Comparison of ENCODE assay signal across 10 mouse cellular contexts in genomic region chr17:50438960-50439359, GRCm38 (mm10).
"Had no signal": no experiment of that assay in that cellular context is flagged by ENCODE, and none has a peak within 500 bp of the region (broad histone marks: within the 10 kb centered on the region; RNA-seq: fewer than 3 reads in every experiment).

No protein-coding gene starts in this region.

- DNase-seq: liver; liver, embryonic 13.5 days; liver, postnatal 0 days; midbrain, embryonic 14.5 days; thymus, postnatal 36 days had no signal

- H3K36me3 ChIP-seq: limb, embryonic 12.5 days; liver, embryonic 13.5 days; neural tube, embryonic 12.5 days had no signal

- H3K4me1 ChIP-seq: limb, embryonic 12.5 days; neural tube, embryonic 12.5 days had no signal

- H3K4me2 ChIP-seq: limb, embryonic 12.5 days; liver, embryonic 13.5 days; neural tube, embryonic 12.5 days had no signal

- H3K27ac ChIP-seq: kidney, postnatal 0 days; layer of hippocampus, adult 2 months; limb, embryonic 12.5 days; liver, embryonic 13.5 days; neural tube, embryonic 12.5 days; stomach, postnatal 0 days had no signal

- H3K4me3 ChIP-seq: layer of hippocampus, adult 2 months; limb, embryonic 12.5 days; liver, embryonic 13.5 days; neural tube, embryonic 12.5 days had no signal

- H3K9me3 ChIP-seq: limb, embryonic 12.5 days; liver, embryonic 13.5 days; neural tube, embryonic 12.5 days had no signal

- H3K9ac ChIP-seq: limb, embryonic 12.5 days; liver, embryonic 13.5 days; liver, postnatal 0 days; neural tube, embryonic 12.5 days had no signal

- H3K27me3 ChIP-seq: limb, embryonic 12.5 days; liver, embryonic 13.5 days; neural tube, embryonic 12.5 days had no signal
